Mouse (Mus musculus) hindbrain, embryonic 15.5 days (tissue): Measurements from ENCODE around the gene Ndufa3. TPM values are rescaled to one million over a fixed set of nuclear protein-coding genes. Genes with fewer than 3 reads are reported as not detected.
"Not testable (repeated sequence)": the region's sequence is repeated elsewhere in the genome, so short reads cannot be mapped to it uniquely, and the experiment has no call there.

Experiments used
- ATAC-seq: fragments of 200-750 bp; cut with Nextera tagmentation; 2 replicates; pipeline ENCODE4 v1.8.0; 2017; ENCODE audit warnings: low read depth, moderate number of reproducible peaks, moderate TSS enrichment; ENCODE audit not compliant: low FRiP score
- H3K27ac ChIP-seq: fragments of 300-500 bp; sonication (generic); replicated peaks from 2 replicates; pipeline ENCODE4 v1.5.1; 2015; ENCODE audit warnings: mild to moderate bottlenecking, inconsistent platforms
- H3K27me3 ChIP-seq: fragments of 300-500 bp; sonication (generic); 2 replicates; pipeline ENCODE4 v1.6.1; 2015; ENCODE audit warnings: control low read depth, inconsistent platforms
- H3K36me3 ChIP-seq: fragments of 300-500 bp; sonication (generic); 2 replicates; pipeline ENCODE4 v1.6.1; 2015; ENCODE audit warnings: control low read depth, inconsistent platforms
- H3K4me1 ChIP-seq: fragments of 300-500 bp; sonication (generic); replicated peaks from 2 replicates; pipeline ENCODE4 v1.6.1; 2015; ENCODE audit warnings: control low read depth, inconsistent platforms
- H3K4me2 ChIP-seq: fragments of 300-500 bp; sonication (generic); 2 replicates; pipeline ENCODE4 v1.6.1; 2015; ENCODE audit warnings: moderate library complexity, mild to moderate bottlenecking, inconsistent platforms
- H3K4me3 ChIP-seq: fragments of 300-500 bp; sonication (generic); 2 replicates; pipeline ENCODE4 v1.5.1; 2015; ENCODE audit warnings: mild to moderate bottlenecking, inconsistent platforms
- H3K9ac ChIP-seq: fragments of 300-500 bp; sonication (generic); 2 replicates; pipeline ENCODE4 v1.6.1; 2015; ENCODE audit warnings: inconsistent platforms
- H3K9me3 ChIP-seq: fragments of 300-500 bp; sonication (generic); 2 replicates; pipeline ENCODE4 v1.6.1; 2016; ENCODE audit warnings: control low read depth, inconsistent platforms
- WGBS: fragments of 180-500 bp; shearing (Covaris S2); methylation state at CpG from one replicate; pipeline ENCODE4 v1.1.7; 2015; 5-methylcytosine and 5-hydroxymethylcytosine counted together
- polyA plus RNA-seq: library from polyadenylated mRNA; unstranded; fragments of >200 nt; fragmentation: Nextera tagmentation; extraction: Ambion mirVana; gene quantifications from 2 replicates; pipeline ENCODE4 v1.2.1, GENCODE M21; 2015

The Ndufa3 gene
- polyA plus RNA-seq, 1 experiment from 2014 or later, result 541 TPM

DNA sequence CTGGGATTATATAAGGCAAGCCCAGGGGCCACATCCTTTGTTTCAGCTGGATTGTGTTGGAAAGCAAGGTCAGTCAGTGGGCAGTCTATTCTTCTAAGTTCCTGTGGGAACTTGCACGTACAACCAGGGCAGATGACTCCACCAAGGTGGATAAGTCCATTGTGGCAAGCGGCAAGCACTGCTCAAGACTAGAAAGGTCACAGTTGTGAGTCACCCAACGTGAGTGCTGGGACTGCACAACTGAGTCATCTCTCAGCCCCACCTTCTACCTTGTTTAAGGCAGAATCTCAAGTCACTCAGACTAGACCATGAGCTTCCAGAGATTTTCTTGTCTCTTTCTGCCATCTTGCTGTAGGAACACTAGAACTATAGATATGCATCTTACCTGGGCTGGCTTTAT, 26.6 kb upstream of the Ndufa3 start:
- Histone ChIP-seq H3K27me3 (no peaks in the 10 kb centered on the region), H3K4me3 (no peak overlapping the region), H3K36me3 (no peaks in the 10 kb centered on the region), H3K4me2 (no peak overlapping the region), H3K9ac (no peak overlapping the region), H3K9me3 (no peaks in the 10 kb centered on the region), H3K4me1 (no peaks in the 10 kb centered on the region), H3K27ac (no peak overlapping the region)
- 83% methylated on average over 3 of the region's 3 CpGs for WGBS
- ATAC-seq, result no peak

GRCm38 (mm10) chr7:3591534-3591933, 25.6 kb upstream of the Ndufa3 start:
- no peak for ATAC-seq
- no peaks in the 10 kb centered on the region for H3K36me3 ChIP-seq
- H3K9ac ChIP-seq, result no peak overlapping the region
- no peaks in the 10 kb centered on the region for H3K27me3 ChIP-seq
- H3K27ac ChIP-seq, result no peak overlapping the region
- no peak overlapping the region for H3K4me2 ChIP-seq
- no peak overlapping the region for H3K4me3 ChIP-seq
- no peaks in the 10 kb centered on the region for H3K9me3 ChIP-seq
- WGBS, result 71% methylated on average over 1 of the region's 1 CpGs
- no peaks in the 10 kb centered on the region for H3K4me1 ChIP-seq

DNA sequence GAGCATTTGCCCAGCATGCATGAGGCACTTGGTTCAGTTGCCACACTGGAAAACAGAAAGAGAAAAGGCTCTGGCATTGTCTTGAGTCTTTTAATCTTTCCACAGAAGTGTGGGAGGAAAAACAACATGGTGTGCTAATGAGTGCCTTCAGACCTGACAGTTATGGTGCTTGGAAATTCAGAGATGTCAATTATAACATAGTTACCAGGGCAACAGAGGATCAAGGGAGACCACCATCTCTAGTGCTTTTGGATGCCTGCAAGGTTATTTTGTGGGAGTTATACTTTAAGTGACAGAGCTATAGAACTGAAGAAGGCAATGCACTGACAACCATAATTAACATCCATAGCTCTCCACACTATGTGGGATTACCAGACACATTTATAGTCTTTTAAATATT, 23.3 kb upstream of the Ndufa3 start:
- Histone ChIP-seq H3K27ac (no peak overlapping the region), H3K4me2 (no peak overlapping the region), H3K9me3 (no peaks in the 10 kb centered on the region), H3K36me3 (no peaks in the 10 kb centered on the region), H3K9ac (no peak overlapping the region), H3K4me1 (no peaks in the 10 kb centered on the region), H3K27me3 (no peaks in the 10 kb centered on the region), H3K4me3 (no peak overlapping the region)
- ATAC-seq, result no peak

GRCm38 (mm10) chr7:3594686-3595085, 22.5 kb upstream of the Ndufa3 start:
- ATAC-seq, result no peak
- WGBS, result 24% methylated on average over 5 of the region's 5 CpGs
- 0 out of 2 replicates have a peak overlapping the region, but pooled peaks have one; percentile 12 for H3K4me3 ChIP-seq

DNA sequence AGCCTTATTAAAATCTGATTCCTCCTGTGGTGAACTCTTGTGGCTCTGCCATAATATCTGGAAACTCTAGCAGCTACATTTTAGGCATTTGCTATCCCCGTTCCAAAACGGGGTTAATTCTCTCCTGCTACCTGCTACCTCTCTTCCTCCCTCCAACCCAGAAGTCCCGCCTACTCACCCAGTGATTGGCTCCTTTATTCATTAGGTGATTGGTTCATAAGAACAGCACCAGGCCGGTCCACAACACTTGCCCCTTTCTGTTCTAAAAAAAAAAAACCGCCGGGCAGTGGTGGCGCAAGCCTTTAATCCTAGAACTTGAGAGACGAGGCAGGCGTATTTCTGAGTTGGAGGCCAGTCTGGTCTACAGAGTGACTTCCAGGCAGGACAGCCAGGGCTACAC, 22.0 kb upstream of the Ndufa3 start:
- WGBS, result 18% methylated on average over 9 of the region's 9 CpGs
- H3K9me3 ChIP-seq, result no peaks in the 10 kb centered on the region
- ATAC-seq, result no peak
- peak overlapping the region; percentile 38 for H3K4me2 ChIP-seq
- H3K27ac ChIP-seq, result no peak overlapping the region
- no peaks in the 10 kb centered on the region for H3K4me1 ChIP-seq
- H3K9ac ChIP-seq, result no peak overlapping the region
- no peaks in the 10 kb centered on the region for H3K36me3 ChIP-seq
- no peaks in the 10 kb centered on the region for H3K27me3 ChIP-seq
- peak overlapping the region; percentile 12; the same call in 1 of the 2 replicates for H3K4me3 ChIP-seq

More at GRCm38 (mm10) chr7:3594686-3595085, 22.5 kb upstream of the Ndufa3 start:
- no peaks in the 10 kb centered on the region for H3K27me3 ChIP-seq
- no peak overlapping the region for H3K27ac ChIP-seq
- H3K9me3 ChIP-seq, result no peaks in the 10 kb centered on the region
- no peak overlapping the region for H3K9ac ChIP-seq
- no peaks in the 10 kb centered on the region for H3K36me3 ChIP-seq
- peak overlapping the region; percentile 38 for H3K4me2 ChIP-seq
- no peaks in the 10 kb centered on the region for H3K4me1 ChIP-seq

GRCm38 (mm10) chr7:3597755-3598154, 19.4 kb upstream of the Ndufa3 start:
- WGBS, result 63% methylated on average over 1 of the region's 1 CpGs
- not testable (repeated sequence) for H3K9ac ChIP-seq

GRCm38 (mm10) chr7:3601119-3601518, 16.1 kb upstream of the Ndufa3 start:
- Histone ChIP-seq H3K36me3 (no peaks in the 10 kb centered on the region), H3K4me2 (peak overlapping the region; percentile 7; the same call in 1 of the 2 replicates), H3K27ac (no peak overlapping the region), H3K27me3 (no peaks in the 10 kb centered on the region), H3K4me3 (no peak overlapping the region), H3K4me1 (no peaks in the 10 kb centered on the region), H3K9ac (no peak overlapping the region), H3K9me3 (no peaks in the 10 kb centered on the region)
- 7% methylated on average over 4 of the region's 4 CpGs for WGBS
- ATAC-seq, result peak; percentile 67; the same call in 1 of the 2 replicates

More at GRCm38 (mm10) chr7:3597755-3598154, 19.4 kb upstream of the Ndufa3 start:
- H3K4me1 ChIP-seq, H3K9me3 ChIP-seq, H3K4me3 ChIP-seq, H3K36me3 ChIP-seq, H3K27ac ChIP-seq, ATAC-seq, H3K4me2 ChIP-seq, H3K27me3 ChIP-seq: not testable (repeated sequence)

- no peaks in the 10 kb centered on the region for H3K36me3 ChIP-seq
- H3K27ac ChIP-seq, result no peak overlapping the region
- H3K9me3 ChIP-seq, result no peaks in the 10 kb centered on the region
- no peak overlapping the region for H3K9ac ChIP-seq
- peak; percentile 49; the same call in 1 of the 2 replicates for ATAC-seq
- H3K4me2 ChIP-seq, result no peak overlapping the region
- H3K4me3 ChIP-seq, result no peak overlapping the region
- 16% methylated on average over 2 of the region's 2 CpGs for WGBS
- H3K4me1 ChIP-seq, result no peaks in the 10 kb centered on the region
- H3K27me3 ChIP-seq, result no peaks in the 10 kb centered on the region
Measured at GRCm38 (mm10) chr7:3606798-3607197, 10.4 kb upstream of the Ndufa3 start.

GRCm38 (mm10) chr7:3607391-3607790, 9.8 kb upstream of the Ndufa3 start:
- Histone ChIP-seq H3K36me3 (no peaks in the 10 kb centered on the region), H3K9ac (no peak overlapping the region), H3K4me3 (no peak overlapping the region), H3K9me3 (no peaks in the 10 kb centered on the region), H3K27me3 (no peaks in the 10 kb centered on the region), H3K4me2 (no peak overlapping the region), H3K27ac (no peak overlapping the region), H3K4me1 (no peaks in the 10 kb centered on the region)
- WGBS, result 89% methylated on average over 6 of the region's 6 CpGs
- no peak for ATAC-seq

GRCm38 (mm10) chr7:3608668-3609067, 8.5 kb upstream of the Ndufa3 start:
- Histone ChIP-seq H3K9me3 (no peaks in the 10 kb centered on the region), H3K9ac (no peak overlapping the region), H3K27me3 (no peaks in the 10 kb centered on the region; the same call in 1 of the 2 replicates), H3K4me1 (no peaks in the 10 kb centered on the region), H3K4me2 (no peak overlapping the region), H3K36me3 (no peaks in the 10 kb centered on the region), H3K27ac (no peak overlapping the region), H3K4me3 (no peak overlapping the region)
- WGBS, result 90% methylated on average over 3 of the region's 3 CpGs
- ATAC-seq, result no peak

- H3K27ac ChIP-seq, result no peak overlapping the region
- no peak overlapping the region for H3K9ac ChIP-seq
- no peak overlapping the region for H3K4me3 ChIP-seq
- H3K27me3 ChIP-seq, result no peaks in the 10 kb centered on the region; the same call in 1 of the 2 replicates
- ATAC-seq, result no peak
- H3K4me1 ChIP-seq, result no peaks in the 10 kb centered on the region
- H3K9me3 ChIP-seq, result no peaks in the 10 kb centered on the region
- WGBS, result 65% methylated on average over 3 of the region's 3 CpGs
- H3K36me3 ChIP-seq, result no peaks in the 10 kb centered on the region
- no peak overlapping the region for H3K4me2 ChIP-seq
Measured at GRCm38 (mm10) chr7:3609082-3609481, 8.1 kb upstream of the Ndufa3 start.

DNA sequence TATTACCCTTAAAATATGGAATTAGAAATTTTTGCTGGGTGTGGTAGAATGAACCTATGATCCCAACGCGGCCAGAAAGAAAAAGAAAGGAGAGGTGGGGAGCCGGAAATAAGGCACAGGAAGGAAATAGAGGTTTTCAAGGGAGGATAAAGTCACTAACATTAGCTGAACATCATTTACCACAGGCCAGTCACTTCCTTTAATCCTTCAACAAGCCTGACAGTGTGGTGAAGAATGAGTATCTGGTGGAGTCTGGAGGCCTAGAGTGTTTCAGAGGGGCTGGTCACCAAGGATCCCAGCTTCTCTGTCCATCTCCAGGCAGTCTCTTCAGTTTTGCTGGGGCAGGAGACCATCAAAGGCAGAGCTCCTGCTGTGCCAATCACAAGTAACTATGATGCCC, 6.7 kb upstream of the Ndufa3 start:
- no peaks in the 10 kb centered on the region for H3K36me3 ChIP-seq
- WGBS, result 95% methylated on average over 3 of the region's 3 CpGs
- no peaks in the 10 kb centered on the region for H3K4me1 ChIP-seq
- no peak overlapping the region for H3K9ac ChIP-seq
- no peaks in the 10 kb centered on the region for H3K9me3 ChIP-seq
- H3K27me3 ChIP-seq, result no peaks in the 10 kb centered on the region; the same call in 1 of the 2 replicates
- no peak overlapping the region for H3K4me2 ChIP-seq
- no peak overlapping the region for H3K27ac ChIP-seq
- no peak for ATAC-seq
- no peak overlapping the region for H3K4me3 ChIP-seq

DNA sequence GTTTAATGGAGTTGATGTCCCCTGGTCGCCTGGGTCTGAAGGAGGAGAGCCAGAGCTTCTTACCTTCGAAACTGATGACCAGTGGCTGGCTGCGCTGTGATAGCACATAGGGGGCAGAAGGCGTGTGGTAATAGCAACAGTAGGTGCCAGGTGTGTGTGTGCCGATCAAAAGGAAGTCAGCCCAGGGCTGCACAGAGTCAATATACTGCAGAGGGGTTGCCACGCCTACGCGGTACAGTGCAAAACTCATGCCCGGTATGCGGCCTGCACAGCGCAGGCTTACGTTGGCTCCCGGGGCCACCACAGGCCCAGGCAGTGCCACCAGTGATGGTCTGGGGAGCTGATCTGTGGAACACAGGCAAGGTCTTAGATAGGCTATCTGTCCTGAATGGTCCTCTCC, 6.2 kb upstream of the Ndufa3 start:
- H3K9ac ChIP-seq, result no peak overlapping the region
- no peak for ATAC-seq
- 90% methylated on average over 13 of the region's 13 CpGs for WGBS

More for the DNA sequence above, 6.2 kb upstream of the Ndufa3 start:
- no peaks in the 10 kb centered on the region for H3K4me1 ChIP-seq
- no peaks in the 10 kb centered on the region for H3K9me3 ChIP-seq
- H3K4me2 ChIP-seq, result no peak overlapping the region
- no peak overlapping the region for H3K27ac ChIP-seq
- no peaks in the 10 kb centered on the region; the same call in 1 of the 2 replicates for H3K27me3 ChIP-seq
- H3K4me3 ChIP-seq, result no peak overlapping the region
- no peaks in the 10 kb centered on the region for H3K36me3 ChIP-seq
